Mouse (Mus musculus): ENCODE measurements at regions not wholly inside any gene's neighbourhood (a gene's known extent, or its start where the extent isn't known, plus 50 kb on each side); places are given as distances from the start of the nearest gene placed in this dataset.

DNA sequence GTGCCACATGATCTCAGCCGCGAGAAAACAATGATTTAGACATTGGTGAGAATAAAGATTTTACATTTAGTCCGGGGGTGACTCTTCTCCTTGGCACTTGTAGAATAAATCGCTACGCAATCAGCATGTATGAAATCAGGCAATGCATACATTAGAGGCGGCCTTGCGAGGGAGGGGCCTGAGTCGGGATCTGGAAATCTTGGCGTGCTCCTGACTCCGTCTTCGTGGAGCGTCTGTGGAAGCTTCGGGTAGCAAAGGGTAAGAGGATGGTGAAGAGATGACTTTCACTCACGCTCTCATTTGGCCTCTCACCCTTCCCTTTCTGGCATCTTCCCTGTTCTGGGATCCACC is 167.1 kb downstream of the Nkx6-1 start:
- H3K9me3 ChIP-seq (ENCODE audit: control insufficient read depth, low read length), result no peaks in the 10 kb centered on the region
- no peaks in the 10 kb centered on the region for H3K27me3 ChIP-seq (ENCODE audit: control insufficient read depth, insufficient read depth, low read length)
- H3K4me2 ChIP-seq (replicated peaks; ENCODE audit: low read depth, low read length, severe bottlenecking), result no peak overlapping the region
- no peak overlapping the region for H3K4me3 ChIP-seq (replicated peaks; ENCODE audit: low read length)
- no peaks in the 10 kb centered on the region for H3K36me3 ChIP-seq (ENCODE audit: control insufficient read depth, insufficient read depth, low read length)
- H3K9ac ChIP-seq (ENCODE audit: low read depth, low read length, severe bottlenecking), result no peak overlapping the region
- no peaks in the 10 kb centered on the region for H3K4me1 ChIP-seq (ENCODE audit: control insufficient read depth, insufficient read depth, low read length)
- DNase-seq (ENCODE audit: low spot score), result no peak
- 96% methylated on average over 14 of the region's 14 CpGs for WGBS
- ATAC-seq (ENCODE audit: low FRiP score, low read depth), result no peak
- no peak for TF ChIP-seq POLR2A (IDR thresholded peaks at IDR 0.05; ENCODE audit: borderline replicate concordance, extremely low read depth, insufficient read depth, insufficient read length)
- H3K27ac ChIP-seq (replicated peaks; ENCODE audit: low read depth, low read length), result no peak overlapping the region

DNA sequence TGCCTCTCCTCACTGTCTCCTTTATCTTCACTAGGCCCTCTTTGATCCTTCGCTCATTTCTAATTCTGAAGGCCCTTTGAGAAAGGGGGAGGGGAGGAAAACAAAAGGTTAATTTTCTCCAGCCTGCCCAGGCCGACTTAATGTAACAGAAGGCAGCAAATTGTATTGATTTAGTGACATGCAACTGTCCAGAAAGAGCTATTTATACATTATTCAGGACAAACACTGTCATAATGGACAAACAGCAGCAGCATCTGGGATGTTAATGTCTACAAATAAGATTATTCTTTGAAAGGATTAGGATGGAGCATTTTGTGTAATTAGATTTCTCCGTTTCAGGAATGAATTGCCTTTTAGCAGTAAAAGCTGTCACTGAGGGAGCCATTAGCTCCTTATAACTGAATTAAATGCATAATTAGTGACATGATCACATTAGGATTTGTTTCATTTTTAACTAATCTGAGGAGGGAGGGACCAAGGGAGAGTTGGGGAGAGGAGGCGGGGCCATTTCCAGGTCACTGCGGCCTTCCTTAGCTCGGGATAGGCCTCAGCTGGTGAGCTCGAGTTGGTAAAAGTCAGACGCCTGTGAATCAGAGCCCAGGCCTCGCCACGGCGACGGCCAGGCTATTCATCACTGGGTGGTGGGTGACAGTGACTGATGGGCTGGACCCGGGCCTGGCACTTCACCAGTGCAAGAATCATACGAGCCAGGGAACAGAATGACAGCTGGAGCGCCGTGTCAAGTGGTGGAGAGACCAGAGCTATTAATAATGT is 167.7 kb downstream of the Nkx6-1 start:
- no peak overlapping the region for H3K4me3 ChIP-seq (replicated peaks; ENCODE audit: low read length)
- no peaks in the 10 kb centered on the region for H3K36me3 ChIP-seq (ENCODE audit: control insufficient read depth, insufficient read depth, low read length)
- H3K9ac ChIP-seq (ENCODE audit: low read depth, low read length, severe bottlenecking), result no peak overlapping the region
- H3K4me2 ChIP-seq (replicated peaks; ENCODE audit: low read depth, low read length, severe bottlenecking), result no peak overlapping the region
- H3K27ac ChIP-seq (replicated peaks; ENCODE audit: low read depth, low read length), result no peak overlapping the region
- no peak for DNase-seq (ENCODE audit: low spot score)
- no peaks in the 10 kb centered on the region for H3K4me1 ChIP-seq (ENCODE audit: control insufficient read depth, insufficient read depth, low read length)
- no peaks in the 10 kb centered on the region for H3K9me3 ChIP-seq (ENCODE audit: control insufficient read depth, low read length)
- no peak for TF ChIP-seq POLR2A (IDR thresholded peaks at IDR 0.05; ENCODE audit: borderline replicate concordance, extremely low read depth, insufficient read depth, insufficient read length)
- 68% methylated on average over 16 of the region's 16 CpGs for WGBS
- H3K27me3 ChIP-seq (ENCODE audit: control insufficient read depth, insufficient read depth, low read length), result no peaks in the 10 kb centered on the region
- no peak for ATAC-seq (ENCODE audit: low FRiP score, low read depth)

DNA sequence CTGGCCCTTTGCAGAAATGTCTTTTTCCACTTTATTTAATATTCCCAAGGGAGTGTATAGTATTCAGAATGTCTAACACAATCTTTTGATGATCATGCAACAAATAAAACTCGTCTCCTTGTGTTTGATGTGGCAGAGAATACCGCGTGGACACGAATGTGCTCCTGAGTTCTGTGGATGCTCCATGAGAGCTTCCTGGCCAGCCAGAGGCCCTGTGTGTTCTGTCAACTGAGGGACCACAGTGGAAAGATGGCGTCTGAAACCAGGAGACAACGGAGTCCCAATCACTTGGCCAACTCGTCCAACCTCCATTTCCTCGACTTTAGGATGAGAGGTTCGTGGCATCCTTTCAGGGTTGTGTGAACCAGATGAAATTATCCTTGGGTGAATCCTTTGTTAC is 168.6 kb downstream of the Nkx6-1 start:
- H3K4me3 ChIP-seq (replicated peaks; ENCODE audit: low read length), result no peak overlapping the region
- H3K36me3 ChIP-seq (ENCODE audit: control insufficient read depth, insufficient read depth, low read length), result no peaks in the 10 kb centered on the region
- H3K27me3 ChIP-seq (ENCODE audit: control insufficient read depth, insufficient read depth, low read length), result no peaks in the 10 kb centered on the region
- H3K27ac ChIP-seq (replicated peaks; ENCODE audit: low read depth, low read length), result no peak overlapping the region
- WGBS, result 93% methylated on average over 9 of the region's 9 CpGs
- no peaks in the 10 kb centered on the region for H3K4me1 ChIP-seq (ENCODE audit: control insufficient read depth, insufficient read depth, low read length)
- no peak overlapping the region for H3K4me2 ChIP-seq (replicated peaks; ENCODE audit: low read depth, low read length, severe bottlenecking)
- ATAC-seq (ENCODE audit: low FRiP score, low read depth) (no peak), DNase-seq (ENCODE audit: low spot score) (no peak)
- H3K9ac ChIP-seq (ENCODE audit: low read depth, low read length, severe bottlenecking), result no peak overlapping the region
- no peaks in the 10 kb centered on the region for H3K9me3 ChIP-seq (ENCODE audit: control insufficient read depth, low read length)
- TF ChIP-seq POLR2A (IDR thresholded peaks at IDR 0.05; ENCODE audit: borderline replicate concordance, extremely low read depth, insufficient read depth, insufficient read length), result no peak

DNA sequence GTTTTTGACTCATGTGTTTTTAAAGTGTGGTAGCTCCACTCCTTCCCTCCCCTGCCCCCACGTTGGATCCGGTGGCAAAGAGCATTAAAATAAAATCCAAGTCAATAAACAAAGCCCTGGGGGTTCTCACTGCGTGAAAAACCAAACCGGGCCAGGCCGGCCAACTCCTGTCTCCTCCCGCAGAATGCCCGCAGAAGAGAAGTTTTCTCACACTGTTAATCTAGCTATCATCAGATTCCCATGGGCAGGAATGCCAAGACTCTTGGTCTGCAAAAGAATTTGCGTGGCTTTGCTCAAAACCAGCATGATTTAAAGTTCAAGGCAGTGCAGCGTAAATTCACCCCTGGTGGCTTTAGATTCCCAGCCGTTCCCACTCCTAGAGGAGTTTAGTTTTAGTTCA is 219.0 kb downstream of the Nkx6-1 start:
- H3K27ac ChIP-seq (replicated peaks; ENCODE audit: low read depth, low read length), result no peak overlapping the region
- no peak for TF ChIP-seq POLR2A (IDR thresholded peaks at IDR 0.05; ENCODE audit: borderline replicate concordance, extremely low read depth, insufficient read depth, insufficient read length)
- no peaks in the 10 kb centered on the region for H3K36me3 ChIP-seq (ENCODE audit: control insufficient read depth, insufficient read depth, low read length)
- WGBS, result 19% methylated on average over 10 of the region's 10 CpGs
- H3K9me3 ChIP-seq (ENCODE audit: control insufficient read depth, low read length), result no peaks in the 10 kb centered on the region
- ATAC-seq (ENCODE audit: low FRiP score, low read depth), result no peak
- H3K4me1 ChIP-seq (ENCODE audit: control insufficient read depth, insufficient read depth, low read length), result no peaks in the 10 kb centered on the region
- no peaks in the 10 kb centered on the region for H3K27me3 ChIP-seq (ENCODE audit: control insufficient read depth, insufficient read depth, low read length)
- DNase-seq (ENCODE audit: low spot score), result peak; percentile 3
- no peak overlapping the region for H3K9ac ChIP-seq (ENCODE audit: low read depth, low read length, severe bottlenecking)
- no peak overlapping the region for H3K4me2 ChIP-seq (replicated peaks; ENCODE audit: low read depth, low read length, severe bottlenecking)
- no peak overlapping the region for H3K4me3 ChIP-seq (replicated peaks; ENCODE audit: low read length)

DNA sequence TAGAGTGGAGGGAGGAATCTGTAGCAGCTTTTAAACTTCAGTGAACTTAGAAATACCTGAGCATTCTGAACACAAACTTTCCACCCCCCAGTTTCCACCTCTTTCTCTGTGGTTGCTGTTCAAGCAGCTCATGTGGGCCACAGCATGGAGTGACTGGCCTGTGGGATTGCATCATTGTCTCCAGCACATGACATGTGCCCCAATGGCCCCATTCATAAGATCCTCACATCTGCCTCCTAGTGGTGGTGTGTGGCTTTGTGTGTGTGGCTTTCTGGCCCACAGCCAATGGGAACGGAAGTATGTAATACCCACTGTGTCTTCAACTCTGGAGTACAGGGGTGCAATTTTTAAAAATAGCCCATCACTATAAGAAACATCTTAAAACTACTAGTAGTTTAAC is 223.0 kb downstream of the Nkx6-1 start:
- Histone ChIP-seq H3K4me3 (replicated peaks; ENCODE audit: low read length) (no peak overlapping the region), H3K9me3 (ENCODE audit: control insufficient read depth, low read length) (no peaks in the 10 kb centered on the region), H3K36me3 (ENCODE audit: control insufficient read depth, insufficient read depth, low read length) (no peaks in the 10 kb centered on the region), H3K4me2 (replicated peaks; ENCODE audit: low read depth, low read length, severe bottlenecking) (no peak overlapping the region), H3K27me3 (ENCODE audit: control insufficient read depth, insufficient read depth, low read length) (no peaks in the 10 kb centered on the region), H3K4me1 (ENCODE audit: control insufficient read depth, insufficient read depth, low read length) (no peaks in the 10 kb centered on the region), H3K9ac (ENCODE audit: low read depth, low read length, severe bottlenecking) (no peak overlapping the region), H3K27ac (replicated peaks; ENCODE audit: low read depth, low read length) (no peak overlapping the region)
- DNase-seq (ENCODE audit: low spot score) (no peak), ATAC-seq (ENCODE audit: low FRiP score, low read depth) (no peak)
- WGBS, result 68% methylated on average over 1 of the region's 1 CpGs
- no peak for TF ChIP-seq POLR2A (IDR thresholded peaks at IDR 0.05; ENCODE audit: borderline replicate concordance, extremely low read depth, insufficient read depth, insufficient read length)

Measured in limb, embryonic 14.5 days (tissue).